Mouse (Mus musculus): ENCODE results near the gene Sec14l2. TPM values are rescaled to one million over a fixed set of nuclear protein-coding genes. Genes with fewer than 3 reads are reported as not detected.
"Not testable (repeated sequence)": the region's sequence is repeated elsewhere in the genome, so short reads cannot be mapped to it uniquely, and the experiment has no call there.

Gene Sec14l2
- total RNA-seq, 4 experiments from 2014 or later: 2.0 to 3.3 (median 2.4) TPM

- DNase-seq: not testable (repeated sequence)
These were observed 5.2 kb upstream of the Sec14l2 start for GRCm38 (mm10) chr11:4128461-4128860.

- DNase-seq: no peak
These were observed 3.8 kb upstream of the Sec14l2 start for GRCm38 (mm10) chr11:4127059-4127458.

DNA sequence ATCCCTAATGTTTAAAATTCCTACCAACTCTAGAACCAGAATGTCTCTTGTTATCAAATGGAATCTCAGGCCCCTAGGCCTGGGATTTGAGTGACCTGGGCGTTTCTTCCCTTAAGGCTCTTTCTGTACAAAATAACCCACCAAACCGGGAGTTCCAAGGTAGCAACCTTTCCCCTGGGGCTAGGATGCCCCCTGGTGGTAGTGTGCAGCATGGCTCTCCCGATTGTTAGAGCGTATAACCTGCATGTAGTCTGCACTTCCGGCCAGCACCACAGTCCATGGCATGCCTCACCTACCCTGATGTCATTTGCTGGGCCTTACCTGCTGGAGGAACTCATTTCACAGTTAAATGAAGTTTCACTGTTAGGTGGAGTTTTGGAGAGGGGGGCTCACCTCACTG, 707 bp upstream of the Sec14l2 start:
- no peak for DNase-seq

DNA sequence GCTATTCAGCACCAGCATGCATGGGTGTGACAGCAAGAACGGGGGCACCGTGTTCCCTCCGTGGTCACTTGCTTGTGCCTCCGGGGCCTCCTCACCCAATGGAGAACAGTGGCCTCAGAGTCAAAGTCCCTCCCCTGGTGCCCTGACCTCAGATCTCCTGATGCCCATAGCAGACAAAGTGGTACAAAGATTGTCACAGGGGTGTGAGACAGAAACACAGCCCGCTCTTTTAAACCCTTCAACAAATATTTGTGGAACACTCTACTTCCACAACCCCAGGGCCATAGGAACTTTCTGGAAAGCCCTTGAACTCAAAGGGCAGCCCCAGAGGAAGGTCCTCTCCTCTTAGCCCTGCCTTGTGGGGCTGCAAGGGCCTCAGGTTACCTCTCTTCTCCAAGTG, 989 bp downstream of the Sec14l2 start:
- no peak for DNase-seq

DNA sequence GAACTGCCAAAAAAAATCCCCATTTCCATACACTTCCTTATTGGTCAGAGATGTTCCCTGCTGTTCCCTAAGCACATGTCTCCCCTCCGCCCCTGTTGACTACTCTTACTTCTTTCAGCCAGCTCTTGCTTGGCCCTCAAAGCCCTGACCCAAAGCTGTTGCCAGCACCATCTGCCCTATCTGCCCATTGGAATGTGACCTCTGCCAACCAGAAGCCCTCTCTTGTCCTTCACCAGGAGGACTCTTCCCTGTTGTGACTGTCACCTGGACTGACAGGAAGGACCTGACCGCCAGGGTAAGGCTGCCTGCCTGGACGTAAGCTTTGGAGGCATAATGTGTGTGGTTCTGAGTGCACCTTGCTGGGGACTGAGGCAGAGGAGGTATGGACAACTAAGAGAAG, 1.5 kb downstream of the Sec14l2 start:
- no peak for DNase-seq

DNA sequence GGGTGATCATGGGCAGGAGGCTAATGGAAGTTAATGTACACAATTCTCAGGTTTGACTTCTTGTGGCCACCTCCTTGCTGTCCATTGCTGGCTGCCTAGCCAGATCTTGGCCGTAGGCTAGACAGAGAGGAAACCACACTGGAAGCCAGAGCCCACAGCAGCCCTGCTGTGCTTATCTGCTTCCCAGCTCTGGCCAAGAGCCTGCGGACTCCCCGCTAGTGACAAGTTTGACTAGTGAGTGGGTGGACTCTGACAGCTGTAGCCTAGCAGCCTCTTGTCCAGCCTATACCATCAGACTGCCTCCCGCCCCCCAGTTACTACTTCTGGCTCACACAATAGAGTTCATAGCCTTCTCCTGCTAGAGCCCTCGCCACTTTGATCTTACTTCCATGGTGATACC, 3.6 kb downstream of the Sec14l2 start:
- DNase-seq: no peak

DNA sequence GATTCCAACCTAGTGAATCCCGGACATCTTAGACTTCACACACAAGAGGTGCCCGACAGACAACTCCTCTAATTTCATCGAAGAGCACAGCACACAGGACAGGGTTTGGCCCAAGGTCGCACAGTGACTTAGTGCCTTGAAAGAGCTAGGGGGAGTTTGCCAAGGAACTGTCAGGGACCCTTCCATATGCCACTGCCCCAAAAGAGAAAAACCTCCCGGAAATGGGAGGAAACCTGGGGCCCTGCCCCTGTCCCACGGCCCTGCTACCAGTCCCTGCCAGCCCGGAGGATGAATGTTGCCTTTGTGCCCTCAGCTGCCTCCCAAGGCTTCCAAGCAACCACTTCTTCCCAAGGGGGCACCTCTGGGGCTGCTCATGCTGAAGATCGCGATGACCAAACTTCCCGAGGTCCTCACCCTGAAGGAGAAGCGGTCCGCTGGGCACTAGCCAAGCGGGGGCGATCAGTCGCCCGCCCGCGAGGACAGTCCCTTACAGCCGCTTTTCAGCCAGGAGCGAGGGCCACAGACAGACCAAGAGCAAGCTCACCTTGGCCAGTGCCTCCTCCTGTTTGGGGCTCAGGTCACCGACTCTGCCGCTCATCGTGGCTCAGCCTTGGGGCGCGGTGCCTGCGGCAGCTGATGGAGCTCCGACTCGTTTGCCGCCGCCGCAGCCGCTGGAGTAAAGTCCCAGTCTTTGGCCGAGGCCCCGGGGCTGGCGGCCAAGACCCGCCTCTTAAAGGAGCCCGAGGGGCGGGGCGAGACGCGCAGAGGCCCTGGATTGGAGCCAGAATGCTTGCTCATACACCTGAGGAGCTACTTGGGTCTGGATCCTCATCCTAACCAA, 4.9 kb downstream of the Sec14l2 start:
- no peak for DNase-seq

- DNase-seq: no peak
These were observed 5.7 kb downstream of the Sec14l2 start for GRCm38 (mm10) chr11:4117372-4118071.

DNA sequence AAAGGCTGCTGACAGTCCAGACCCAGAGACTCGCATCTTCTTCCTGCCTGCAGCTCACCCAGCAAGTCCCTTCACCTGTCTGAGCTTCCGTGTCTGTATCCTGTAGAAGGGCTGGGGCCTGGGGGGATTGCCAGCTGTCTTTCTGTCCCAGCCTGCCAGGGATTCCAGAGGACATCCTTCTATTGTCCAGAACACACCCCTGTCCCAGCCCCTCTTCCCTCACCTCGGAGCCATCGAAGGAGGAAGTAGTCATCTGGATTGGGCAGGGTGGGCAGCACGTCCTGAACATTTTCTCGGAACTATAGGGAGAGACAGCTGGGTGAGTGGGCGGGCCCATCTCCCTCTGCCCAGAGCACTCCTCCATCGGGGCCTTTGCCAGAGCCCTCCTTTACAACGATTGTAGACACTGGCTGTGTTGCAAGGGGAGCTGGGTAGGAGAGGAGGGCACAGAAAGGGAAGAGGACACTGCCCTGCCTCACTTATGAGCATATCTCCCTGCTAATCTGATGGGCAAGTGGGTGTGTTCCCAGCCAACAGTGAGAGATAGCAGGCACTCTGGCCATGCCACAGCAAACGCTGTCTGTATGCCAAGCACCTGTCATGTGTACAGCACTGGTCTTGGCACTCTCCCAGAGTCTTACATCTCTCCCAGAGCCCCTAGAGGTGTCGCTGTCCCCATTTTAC, 6.6 kb downstream of the Sec14l2 start:
- no peak for DNase-seq

- no peak for DNase-seq
These were observed 7.8 kb downstream of the Sec14l2 start for GRCm38 (mm10) chr11:4115407-4115806.

GRCm38 (mm10) chr11:4114541-4114940, 8.7 kb downstream of the Sec14l2 start:
- DNase-seq: not testable (repeated sequence)

DNA sequence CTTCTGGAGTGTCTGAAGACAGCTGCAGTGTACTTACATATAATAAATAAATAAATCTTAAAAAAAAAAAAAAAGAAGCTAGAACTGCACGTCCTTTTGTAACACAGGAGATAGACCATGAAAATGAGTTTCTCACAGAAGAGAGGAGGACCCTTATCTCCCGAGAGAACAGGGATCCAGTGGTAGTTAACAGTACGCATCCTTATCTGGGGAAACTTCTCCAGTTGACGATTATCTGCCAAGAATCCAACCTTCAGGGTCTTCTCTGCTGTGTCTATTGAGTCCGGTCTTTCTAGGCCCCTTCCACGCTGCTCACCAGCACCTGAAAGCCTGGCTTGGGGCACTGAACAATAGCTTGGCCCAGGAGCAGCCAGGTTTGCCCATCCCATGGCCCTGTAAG, 9.2 kb downstream of the Sec14l2 start:
- no peak for DNase-seq

- no peak for DNase-seq
These were observed 9.7 kb downstream of the Sec14l2 start for GRCm38 (mm10) chr11:4113496-4113895.

GRCm38 (mm10) chr11:4112861-4113260, 10.4 kb downstream of the Sec14l2 start:
- no peak for DNase-seq

DNA sequence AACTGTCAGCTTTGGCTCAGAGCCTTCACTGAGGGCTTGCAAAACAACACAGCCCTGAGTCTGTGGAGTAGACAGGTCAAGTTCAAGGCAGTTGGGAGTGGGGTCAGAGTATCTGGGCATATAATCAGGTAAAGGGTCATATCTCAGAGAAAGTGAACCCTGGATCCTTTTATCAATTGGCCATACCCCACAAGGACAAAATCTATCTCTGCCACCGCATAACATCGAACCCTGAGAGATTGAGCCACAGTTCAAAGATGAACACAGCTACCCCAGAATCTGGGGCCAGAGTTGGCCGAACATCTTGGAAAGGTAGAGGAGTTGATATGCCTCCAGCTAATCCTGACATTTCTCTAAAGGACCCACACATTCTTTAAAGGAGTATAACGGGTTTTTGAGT, 11.2 kb downstream of the Sec14l2 start:
- no peak for DNase-seq

- no peak for DNase-seq
These were observed 14.5 kb downstream of the Sec14l2 start for GRCm38 (mm10) chr11:4108691-4109090.

DNA sequence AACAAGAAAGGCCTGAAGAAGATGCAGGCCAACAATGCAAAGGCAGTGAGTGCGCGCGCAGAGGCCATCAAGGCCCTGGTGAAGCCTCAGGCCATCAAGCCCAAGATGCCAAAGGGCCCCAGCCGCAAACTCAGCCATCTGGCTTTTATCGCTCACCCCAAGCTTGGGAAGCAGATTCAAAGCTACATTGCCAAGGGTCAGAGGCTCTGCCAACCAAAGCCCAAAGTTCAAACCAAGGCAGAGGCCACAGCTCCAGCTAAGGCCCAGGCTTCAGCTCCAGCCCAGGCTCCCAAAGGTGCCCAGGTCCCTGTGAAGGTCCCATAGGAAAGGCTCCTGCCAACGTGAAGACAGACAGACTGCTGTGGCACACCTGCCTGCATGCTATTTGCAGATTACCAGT, 15.3 kb downstream of the Sec14l2 start:
- not testable (repeated sequence) for DNase-seq

- no peak for DNase-seq
These were observed 17.8 kb downstream of the Sec14l2 start for GRCm38 (mm10) chr11:4105444-4105843.

- no peak for DNase-seq
These were observed 18.2 kb downstream of the Sec14l2 start for GRCm38 (mm10) chr11:4104989-4105388.

GRCm38 (mm10) chr11:4103522-4103921, 19.7 kb downstream of the Sec14l2 start:
- DNase-seq: no peak

DNA sequence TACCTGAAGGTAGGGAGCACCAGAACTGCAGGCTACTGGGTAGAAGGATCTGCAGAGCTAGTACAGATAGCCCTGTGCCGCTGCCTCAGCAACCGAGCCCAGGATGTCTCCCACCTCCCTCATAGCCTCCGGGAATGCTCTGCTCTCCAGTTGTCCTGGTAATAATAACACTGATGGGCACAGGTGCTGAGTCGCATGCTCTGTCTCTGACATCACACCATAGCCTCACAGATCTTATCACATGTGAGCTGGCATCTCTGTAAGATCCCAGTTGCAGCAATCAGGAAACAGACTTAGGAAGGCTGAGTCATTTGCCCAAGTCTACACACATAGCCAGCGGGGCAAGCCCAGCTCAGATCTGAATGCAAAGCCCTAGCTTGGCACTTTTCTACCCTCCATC, 21.4 kb downstream of the Sec14l2 start:
- no peak for DNase-seq

- no peak for DNase-seq
These were observed 23.8 kb downstream of the Sec14l2 start for GRCm38 (mm10) chr11:4099447-4099846.

- DNase-seq: no peak
These were observed 24.4 kb downstream of the Sec14l2 start for GRCm38 (mm10) chr11:4098816-4099215.
